Mouse (Mus musculus): ENCODE measurements at regions not wholly inside any gene's neighbourhood (a gene's known extent, or its start where the extent isn't known, plus 50 kb on each side); places are given as distances from the start of the nearest gene placed in this dataset.

GRCm38 (mm10) chr17:84111787-84112370 lies 75.9 kb downstream of the Zfp36l2 start:
- no peak for TF ChIP-seq POLR2A (IDR thresholded peaks at IDR 0.05; ENCODE audit: insufficient read length, low read depth)
- TF ChIP-seq POLR2AphosphoS2 (IDR thresholded peaks at IDR 0.05; ENCODE audit: insufficient read length, low read depth) = no peak
